Mouse (Mus musculus) small intestine, adult 2 months (tissue): ENCODE data around the gene Trabd2b.

ENCODE experiments used
- CTCF ChIP-seq: fragments of 200-500 bp; IDR thresholded peaks from 2 replicates; pipeline ENCODE4 v1.5.1; 2012; ENCODE audit warnings: low read depth, mild to moderate bottlenecking, control low read depth, inconsistent platforms, low read length, moderate library complexity, mixed read lengths; ENCODE audit not compliant: insufficient replicate concordance, insufficient read length; ENCODE audit errors: extremely low read depth
- POLR2A ChIP-seq: fragments of 200-500 bp; IDR thresholded peaks from 2 replicates; pipeline ENCODE4 v1.6.1; 2012; ENCODE audit warnings: low read depth, mild to moderate bottlenecking, control low read depth, inconsistent platforms, low read length, moderate library complexity

DNA sequence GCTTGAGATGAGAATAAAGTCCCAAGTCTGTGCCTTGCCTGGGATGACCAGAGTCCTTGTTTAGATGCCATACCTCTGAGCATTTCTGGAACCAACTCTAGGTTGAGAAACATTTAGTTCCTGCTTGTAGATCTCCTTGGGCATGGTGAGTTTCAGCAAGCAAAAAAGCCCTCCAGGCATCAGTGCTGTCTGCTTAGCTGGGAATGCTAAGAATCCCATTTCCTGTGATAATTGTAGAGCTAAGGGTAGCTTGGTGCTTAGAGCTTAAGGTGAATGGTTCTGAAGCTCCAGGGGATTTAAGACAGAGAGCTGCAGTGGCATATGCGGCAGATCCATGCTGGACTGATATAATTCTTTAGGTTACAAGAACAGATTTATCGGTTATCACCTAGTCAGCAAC is 26.2 kb downstream of the Trabd2b start:
- TF ChIP-seq CTCF: no peak
- TF ChIP-seq POLR2A: no peak
